Mouse (Mus musculus) limb, embryonic 11.5 days (tissue): ENCODE data around the gene Cdh13. TPM values are rescaled to one million over a fixed set of nuclear protein-coding genes. Genes with fewer than 3 reads are reported as not detected.
A peak's percentile ranks its signal among the peaks of the same experiment; 100 is the strongest.

Source experiments
- ATAC-seq: fragments of 200-750 bp; cut with Nextera tagmentation; 2 replicates; pipeline ENCODE4 v1.8.0; 2017; ENCODE audit warnings: low read depth; ENCODE audit not compliant: insufficient number of reproducible peaks, low FRiP score, low TSS enrichment
- DNase-seq: peaks from one replicate; pipeline ENCODE4 v3.0.0-alpha.2; 2015; ENCODE audit warnings: low spot score
- H3K27ac ChIP-seq: fragments of 300-500 bp; sonication (generic); replicated peaks from 2 replicates; pipeline ENCODE4 v1.5.1; 2014; ENCODE audit warnings: low read depth, mild to moderate bottlenecking, low read length
- H3K27me3 ChIP-seq: fragments of 300-500 bp; sonication (generic); 2 replicates; pipeline ENCODE4 v1.6.1; 2014; ENCODE audit warnings: mild to moderate bottlenecking, low read length, mixed read lengths; ENCODE audit not compliant: control insufficient read depth, insufficient read depth
- H3K36me3 ChIP-seq: fragments of 300-500 bp; sonication (generic); 2 replicates; pipeline ENCODE4 v1.6.1; 2014; ENCODE audit warnings: mild to moderate bottlenecking, low read length, moderate library complexity, mixed read lengths; ENCODE audit not compliant: control insufficient read depth, insufficient read depth
- H3K4me1 ChIP-seq: fragments of 300-500 bp; sonication (generic); 2 replicates; pipeline ENCODE4 v1.6.1; 2014; ENCODE audit warnings: low read length, mixed read lengths; ENCODE audit not compliant: control insufficient read depth, insufficient read depth
- H3K4me2 ChIP-seq: fragments of 300-500 bp; sonication (generic); 2 replicates; pipeline ENCODE4 v1.6.1; 2014; ENCODE audit warnings: low read depth, mild to moderate bottlenecking, moderate library complexity; ENCODE audit not compliant: severe bottlenecking
- H3K4me3 ChIP-seq: fragments of 300-500 bp; sonication (generic); 2 replicates; pipeline ENCODE4 v1.5.1; 2014; ENCODE audit warnings: low read depth, low read length
- H3K9ac ChIP-seq: fragments of 300-500 bp; sonication (generic); 2 replicates; pipeline ENCODE4 v1.6.1; 2014; ENCODE audit warnings: mild to moderate bottlenecking, low read length
- H3K9me3 ChIP-seq: fragments of 300-500 bp; sonication (generic); 2 replicates; pipeline ENCODE4 v1.6.1; 2016; ENCODE audit warnings: low read length; ENCODE audit not compliant: control insufficient read depth
- WGBS: fragments of 180-500 bp; shearing (Covaris S2); extraction: QIAGEN DNeasy Blood & Tissue Kit; methylation state at CpG from one replicate; pipeline ENCODE4 v1.1.7; 2014; 5-methylcytosine and 5-hydroxymethylcytosine counted together
- polyA plus RNA-seq: library from polyadenylated mRNA; unstranded; fragments of >200 nt; fragmentation: Nextera tagmentation; extraction: Ambion mirVana; gene quantifications from 2 replicates; pipeline ENCODE4 v1.2.1, GENCODE M21; 2014

Gene Cdh13
- polyA plus RNA-seq, result 4.9 and 6.0 TPM in 2 replicates

DNA sequence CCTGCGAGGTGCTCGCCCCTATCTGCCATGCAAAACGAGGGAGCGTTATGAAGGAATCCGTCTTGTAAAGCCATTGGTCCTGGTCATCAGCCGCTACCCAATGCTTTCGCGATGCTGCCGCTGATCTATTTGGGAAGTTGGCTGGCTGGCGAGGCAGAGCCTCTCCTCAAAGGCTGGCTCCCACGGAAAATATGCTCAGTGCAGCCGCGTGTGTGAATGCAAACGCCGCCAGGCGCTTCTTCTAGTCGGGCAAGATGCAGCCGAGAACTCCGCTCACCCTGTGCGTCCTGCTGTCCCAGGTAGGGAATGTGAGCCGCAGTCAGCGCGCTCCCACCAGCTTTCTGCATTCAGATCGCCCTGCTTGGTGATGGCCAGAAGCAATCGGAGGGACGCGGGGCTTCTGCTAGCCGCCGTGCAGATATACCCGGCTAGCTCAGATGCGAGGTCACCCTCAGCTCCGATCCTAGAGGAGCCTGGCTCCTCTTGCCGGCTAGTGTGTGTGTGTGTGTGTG lies at the start of gene Cdh13:
Gene Cdh13, plus strand, starts transcription at position 134 of the 512 bp plus-strand sequence.
- H3K4me1 ChIP-seq, result 0 out of 2 replicates have a peak, but pooled peaks cover 2% of the 10 kb centered on the region
- H3K9me3 ChIP-seq, result no peaks in the 10 kb centered on the region
- no peak within 1 kb of the TSS for H3K27ac ChIP-seq
- H3K4me3 ChIP-seq, result peak within 1 kb of the TSS; percentile 43
- H3K4me2 ChIP-seq, result peak within 1 kb of the TSS; percentile 88
- H3K36me3 ChIP-seq, result no peaks in the 10 kb centered on the region
- under 1% methylated on average over 33 of the region's 33 CpGs for WGBS
- peak within 1 kb of the TSS; percentile 50 for H3K9ac ChIP-seq
- ATAC-seq (0 out of 2 replicates have a peak, but pooled peaks have one; percentile 12), DNase-seq (peak; percentile 74)
- peaks cover 36% of the 10 kb centered on the region for H3K27me3 ChIP-seq

DNA sequence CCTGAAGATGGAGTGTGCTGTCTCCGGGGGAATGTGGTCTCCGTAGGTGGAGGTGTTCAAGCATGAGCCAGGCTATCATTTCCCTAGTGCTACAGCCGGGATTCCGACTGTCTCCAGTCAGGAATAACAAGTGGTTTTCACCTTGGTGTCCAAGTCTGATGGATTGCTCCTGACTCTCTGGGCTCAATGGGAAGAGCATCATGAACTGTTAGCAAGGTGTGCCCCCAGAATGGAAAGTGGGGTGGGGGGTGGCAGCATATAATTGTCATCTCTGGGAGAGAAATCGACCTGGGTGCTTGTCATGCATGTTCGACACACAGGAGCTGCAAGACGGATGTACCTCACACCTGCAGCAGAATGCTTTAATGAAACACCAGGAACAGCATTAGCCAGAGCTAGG lies 47.9 kb upstream of the Cdh13 start:
- Histone ChIP-seq H3K9ac (no peak overlapping the region), H3K27me3 (no peaks in the 10 kb centered on the region), H3K36me3 (no peaks in the 10 kb centered on the region), H3K4me2 (no peak overlapping the region), H3K4me1 (no peaks in the 10 kb centered on the region), H3K9me3 (no peaks in the 10 kb centered on the region), H3K4me3 (no peak overlapping the region), H3K27ac (no peak overlapping the region)
- WGBS, result 91% methylated on average over 7 of the region's 7 CpGs
- no peak for DNase-seq
- ATAC-seq, result no peak

DNA sequence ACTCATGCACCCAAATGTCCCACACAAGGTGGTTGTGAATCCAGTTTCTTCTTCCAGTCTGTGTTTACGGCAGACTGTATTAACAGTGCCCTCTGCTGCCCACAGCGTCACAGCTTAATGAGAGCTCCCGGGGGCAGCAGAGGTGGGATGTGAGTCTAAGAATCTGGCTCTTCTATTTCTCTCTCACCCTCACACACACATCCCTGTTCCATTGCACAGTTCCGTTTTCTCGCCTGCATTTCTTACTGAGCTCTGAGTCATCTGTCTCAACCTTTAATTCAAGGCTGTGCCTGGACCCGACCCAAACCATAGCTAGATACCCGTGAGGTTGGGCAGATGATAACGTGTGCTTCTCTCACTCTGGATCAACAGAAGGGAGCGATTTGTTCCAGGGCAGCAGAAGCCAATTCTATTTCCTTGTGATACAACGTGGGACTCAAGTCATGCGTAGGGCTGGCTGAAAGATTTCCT lies 46.3 kb upstream of the Cdh13 start:
- ATAC-seq (no peak), DNase-seq (peak; percentile 30)
- Histone ChIP-seq H3K9me3 (no peaks in the 10 kb centered on the region), H3K27me3 (no peaks in the 10 kb centered on the region), H3K4me1 (no peaks in the 10 kb centered on the region), H3K4me2 (no peak overlapping the region), H3K4me3 (no peak overlapping the region), H3K27ac (no peak overlapping the region), H3K36me3 (no peaks in the 10 kb centered on the region), H3K9ac (no peak overlapping the region)
- 74% methylated on average over 11 of the region's 11 CpGs for WGBS

DNA sequence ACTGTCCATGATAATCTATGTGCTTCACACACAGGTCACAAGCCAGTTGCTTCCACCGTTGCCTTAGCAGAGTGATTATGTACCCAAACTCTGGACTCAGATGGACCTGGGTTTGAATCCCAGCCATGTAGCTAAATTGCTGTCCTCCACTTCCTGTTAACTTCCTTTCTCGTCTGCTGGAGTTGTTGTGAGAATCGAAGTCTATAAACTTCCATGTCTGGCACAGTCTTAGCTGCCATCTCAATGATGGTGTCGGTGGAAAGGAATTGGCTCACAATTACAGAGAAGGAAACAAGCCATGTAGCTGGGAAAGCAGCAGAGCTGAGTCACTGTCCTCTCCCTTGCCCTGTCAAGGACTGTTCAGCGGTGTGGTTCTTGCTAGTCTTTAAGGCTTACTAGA lies 45.4 kb upstream of the Cdh13 start:
- no peak overlapping the region for H3K4me3 ChIP-seq
- no peaks in the 10 kb centered on the region for H3K36me3 ChIP-seq
- ATAC-seq (no peak), DNase-seq (no peak)
- no peak overlapping the region for H3K9ac ChIP-seq
- WGBS, result 81% methylated on average over 5 of the region's 5 CpGs
- H3K9me3 ChIP-seq, result no peaks in the 10 kb centered on the region
- no peak overlapping the region for H3K4me2 ChIP-seq
- no peaks in the 10 kb centered on the region for H3K4me1 ChIP-seq
- H3K27me3 ChIP-seq, result no peaks in the 10 kb centered on the region
- no peak overlapping the region for H3K27ac ChIP-seq

DNA sequence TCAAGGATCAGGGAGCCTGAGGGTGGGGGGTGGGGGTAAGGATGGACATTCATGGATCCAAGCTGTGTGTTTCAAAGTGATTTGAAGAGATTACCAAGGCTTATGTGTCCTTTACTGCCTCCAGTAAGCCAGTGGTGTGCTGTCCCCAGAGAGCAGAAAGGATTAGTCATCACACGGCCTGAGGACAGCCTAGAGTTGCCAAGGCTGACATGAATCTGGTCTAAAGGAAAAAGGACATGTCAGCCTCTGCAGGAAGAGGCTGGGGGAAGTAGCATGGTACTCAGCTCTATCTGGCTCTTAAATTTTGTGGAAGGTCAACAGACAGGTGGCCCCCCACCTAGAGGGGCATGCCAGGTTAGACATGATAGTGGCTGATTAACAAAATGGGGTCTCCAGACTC lies 44.3 kb upstream of the Cdh13 start:
- ATAC-seq (no peak), DNase-seq (no peak)
- no peak overlapping the region for H3K4me3 ChIP-seq
- no peaks in the 10 kb centered on the region for H3K36me3 ChIP-seq
- H3K4me2 ChIP-seq, result no peak overlapping the region
- no peaks in the 10 kb centered on the region for H3K9me3 ChIP-seq
- H3K27ac ChIP-seq, result no peak overlapping the region
- no peaks in the 10 kb centered on the region for H3K27me3 ChIP-seq
- WGBS, result 65% methylated on average over 1 of the region's 1 CpGs
- no peaks in the 10 kb centered on the region for H3K4me1 ChIP-seq
- H3K9ac ChIP-seq, result no peak overlapping the region

DNA sequence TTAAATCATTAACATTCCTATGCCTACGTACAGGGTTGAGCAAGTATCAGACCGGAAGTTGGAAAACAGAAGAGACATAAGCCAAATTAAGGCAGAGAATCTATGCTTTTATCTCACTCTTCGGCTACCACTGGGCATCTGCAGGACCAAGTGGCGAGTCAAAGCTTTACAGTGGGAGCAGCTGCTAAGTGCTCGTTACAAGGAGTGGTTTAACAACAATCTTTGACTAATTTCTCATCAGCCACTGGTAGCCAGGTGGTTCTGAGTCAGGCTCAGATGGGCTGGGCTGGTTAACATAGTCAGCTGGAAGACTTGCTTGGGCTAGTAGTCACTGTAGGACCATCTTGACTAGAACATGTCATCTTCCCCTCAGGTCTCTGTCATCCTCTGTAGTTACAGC lies 34.2 kb upstream of the Cdh13 start:
- Histone ChIP-seq H3K36me3 (no peaks in the 10 kb centered on the region), H3K4me2 (no peak overlapping the region), H3K4me1 (no peaks in the 10 kb centered on the region), H3K9me3 (no peaks in the 10 kb centered on the region), H3K9ac (no peak overlapping the region), H3K4me3 (no peak overlapping the region), H3K27ac (no peak overlapping the region), H3K27me3 (no peaks in the 10 kb centered on the region)
- no peak for DNase-seq
- 87% methylated on average over 5 of the region's 5 CpGs for WGBS
- no peak for ATAC-seq

DNA sequence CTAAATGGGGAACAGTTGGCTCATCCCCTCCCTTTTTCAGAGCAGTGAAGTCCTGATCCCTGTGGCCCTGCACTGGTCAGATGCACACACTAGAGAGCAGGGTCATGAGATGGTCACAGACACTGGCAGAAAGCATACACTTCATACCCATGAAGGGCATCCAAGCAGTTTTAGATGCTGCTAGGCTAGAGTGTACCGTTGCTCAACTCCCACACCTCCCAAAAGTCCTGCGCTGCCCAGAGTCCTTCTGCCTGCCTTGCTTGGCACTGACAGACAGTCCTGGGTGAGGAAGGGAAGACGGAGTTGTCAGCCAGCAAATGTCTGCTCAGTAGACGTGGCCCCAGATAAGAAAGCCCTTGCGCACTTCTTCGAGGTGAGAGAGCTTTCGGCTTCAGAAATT lies 33.6 kb upstream of the Cdh13 start:
- H3K9ac ChIP-seq, result no peak overlapping the region
- H3K4me1 ChIP-seq, result no peaks in the 10 kb centered on the region
- H3K4me3 ChIP-seq, result no peak overlapping the region
- WGBS, result 91% methylated on average over 7 of the region's 7 CpGs
- no peaks in the 10 kb centered on the region for H3K27me3 ChIP-seq
- H3K27ac ChIP-seq, result no peak overlapping the region
- no peak overlapping the region for H3K4me2 ChIP-seq
- H3K9me3 ChIP-seq, result no peaks in the 10 kb centered on the region
- ATAC-seq (no peak), DNase-seq (no peak)
- no peaks in the 10 kb centered on the region for H3K36me3 ChIP-seq

DNA sequence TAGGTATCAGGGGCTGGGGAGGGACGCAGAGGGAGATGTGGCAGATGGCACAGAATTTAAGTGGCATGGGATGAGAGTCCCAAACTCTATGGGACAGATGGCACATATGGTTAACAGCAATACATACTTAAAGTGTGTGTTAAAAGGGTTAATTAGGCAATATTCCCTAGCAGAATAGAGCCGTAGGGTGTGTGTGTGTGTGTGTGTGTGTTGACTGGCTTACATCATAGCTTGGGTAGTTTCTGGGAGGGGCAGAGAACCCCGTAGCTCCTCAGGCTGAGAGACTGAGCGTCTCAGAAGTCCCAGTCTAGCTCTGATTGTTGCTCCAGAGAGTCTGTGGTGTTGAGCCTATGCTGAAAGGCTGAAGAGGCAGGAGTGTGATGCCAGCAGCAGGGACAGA lies 20.4 kb upstream of the Cdh13 start:
- Histone ChIP-seq H3K4me2 (no peak overlapping the region), H3K4me3 (no peak overlapping the region), H3K36me3 (no peaks in the 10 kb centered on the region), H3K27ac (no peak overlapping the region), H3K4me1 (no peaks in the 10 kb centered on the region), H3K27me3 (no peaks in the 10 kb centered on the region), H3K9ac (no peak overlapping the region), H3K9me3 (no peaks in the 10 kb centered on the region)
- ATAC-seq (no peak), DNase-seq (no peak)
- WGBS, result 61% methylated on average over 4 of the region's 4 CpGs
